19 mouse cellular contexts compared by ENCODE assay signal in genomic region chr9:111197116-111197515, GRCm38 (mm10).
"Had no signal": no experiment of that assay in that cellular context is flagged by ENCODE, and none has a peak within 500 bp of the region (broad histone marks: within the 10 kb centered on the region; RNA-seq: fewer than 3 reads in every experiment).

No protein-coding gene starts in this region.

- H3K4me2 ChIP-seq: liver, embryonic 11.5 days; liver, embryonic 13.5 days; liver, embryonic 15.5 days; lung, embryonic 15.5 days; midbrain, embryonic 11.5 days; midbrain, embryonic 13.5 days; midbrain, embryonic 15.5 days; neural tube, embryonic 12.5 days had no signal

- H3K9ac ChIP-seq: liver, embryonic 13.5 days; liver, embryonic 15.5 days; liver, postnatal 0 days; lung, embryonic 15.5 days; midbrain, embryonic 13.5 days; midbrain, embryonic 15.5 days; neural tube, embryonic 12.5 days had no signal

- DNase-seq: liver; liver, embryonic 13.5 days; liver, postnatal 0 days; retina, postnatal 1 day; right cerebral cortex, adult 18-20 months; right cerebral cortex, postnatal 25 days; right cerebral cortex, postnatal 4 days; spleen, adult 18-20 months; thymus, adult 18-20 months; thymus, postnatal 14 days; thymus, postnatal 36 days had no signal

- H3K36me3 ChIP-seq: liver, embryonic 13.5 days; neural tube, embryonic 12.5 days had no signal

- ATAC-seq: liver, postnatal 0 days; midbrain, embryonic 13.5 days; midbrain, embryonic 15.5 days had no signal

- H3K27me3 ChIP-seq: liver, embryonic 13.5 days; liver, embryonic 15.5 days; lung, embryonic 15.5 days; midbrain, embryonic 13.5 days; midbrain, embryonic 15.5 days; neural tube, embryonic 12.5 days had no signal

- H3K27ac ChIP-seq: liver, embryonic 13.5 days; liver, embryonic 15.5 days; lung, embryonic 15.5 days; macrophage; midbrain, embryonic 13.5 days; midbrain, embryonic 15.5 days; neural tube, embryonic 12.5 days had no signal

- H3K4me1 ChIP-seq: liver, embryonic 15.5 days; midbrain, embryonic 13.5 days; midbrain, embryonic 15.5 days; neural tube, embryonic 12.5 days had no signal

- H3K9me3 ChIP-seq: liver, embryonic 13.5 days; liver, embryonic 15.5 days; lung, embryonic 15.5 days; midbrain, embryonic 13.5 days; midbrain, embryonic 15.5 days; neural tube, embryonic 12.5 days had no signal

- H3K4me3 ChIP-seq: liver, embryonic 13.5 days; liver, embryonic 15.5 days; lung, embryonic 15.5 days; midbrain, embryonic 13.5 days; midbrain, embryonic 15.5 days; neural tube, embryonic 12.5 days had no signal
